Mouse (Mus musculus): ENCODE data around the gene Olfr510.
"Not testable (repeated sequence)": the region's sequence is repeated elsewhere in the genome, so short reads cannot be mapped to it uniquely, and the experiment has no call there.

The Olfr510 gene

GRCm38 (mm10) chr7:108666118-108666517 lies at the start of gene Olfr510:
Gene Olfr510 (plus strand): TSS chr7:108666418.
- DNase-seq (ENCODE audit: low spot score in 2 of 2), result no peak

GRCm38 (mm10) chr7:108616781-108617180 lies 49.4 kb upstream of the Olfr510 start:
- not testable (repeated sequence) for DNase-seq (ENCODE audit: low spot score in 2 of 2)

GRCm38 (mm10) chr7:108621514-108621913 lies 44.7 kb upstream of the Olfr510 start, which contains the start of gene Olfr507:
Gene Olfr507 (plus strand): TSS chr7:108621814.
- no peak for DNase-seq (ENCODE audit: low spot score in 2 of 2)

- no peak for DNase-seq (ENCODE audit: low spot score in 2 of 2)
Observed at GRCm38 (mm10) chr7:108629694-108630093, 36.5 kb upstream of the Olfr510 start, which contains the start of gene Olfr508. Gene Olfr508 (plus strand): TSS chr7:108629994.

- no peak for DNase-seq (ENCODE audit: low spot score in 2 of 2)
Observed at GRCm38 (mm10) chr7:108651806-108652205, 14.4 kb upstream of the Olfr510 start, which contains the start of gene Olfr509. Gene Olfr509 (minus strand): TSS chr7:108651906.

- no peak for DNase-seq (ENCODE audit: low spot score in 2 of 2)
Observed at GRCm38 (mm10) chr7:108662419-108662818, 3.8 kb upstream of the Olfr510 start.

GRCm38 (mm10) chr7:108671058-108671457 lies 4.8 kb downstream of the Olfr510 start:
- DNase-seq (ENCODE audit: low spot score in 2 of 2), result no peak

- no peak for DNase-seq (ENCODE audit: low spot score in 2 of 2)
Observed at GRCm38 (mm10) chr7:108678886-108679285, 12.7 kb downstream of the Olfr510 start.

- DNase-seq (ENCODE audit: low spot score in 2 of 2), result no peak
Observed at GRCm38 (mm10) chr7:108713020-108713419, 46.8 kb downstream of the Olfr510 start, which contains the start of gene Olfr512. Gene Olfr512 (plus strand): TSS chr7:108713320.
